Mouse (Mus musculus) intestine, embryonic 14.5 days (tissue): ENCODE data around the gene Rpl22. TPM values are rescaled to one million over a fixed set of nuclear protein-coding genes. Genes with fewer than 3 reads are reported as not detected.

Source experiments
- ATAC-seq: fragments of 200-750 bp; cut with Nextera tagmentation; replicated peaks from 2 replicates; pipeline ENCODE4 v1.8.0; 2017; ENCODE audit warnings: low read depth, moderate number of reproducible peaks, moderate TSS enrichment, moderate library complexity; ENCODE audit not compliant: low FRiP score, low TSS enrichment
- DNase-seq: peaks from one replicate; pipeline ENCODE4 v3.0.0-alpha.2; 2018; ENCODE audit warnings: low spot score
- H3K27ac ChIP-seq: fragments of 300-500 bp; sonication (generic); 2 replicates; pipeline ENCODE4 v1.5.1; 2014; ENCODE audit warnings: low read depth, mild to moderate bottlenecking, control low read depth
- H3K27me3 ChIP-seq: fragments of 300-500 bp; sonication (generic); replicated peaks from 2 replicates; pipeline ENCODE4 v1.6.1; 2014; ENCODE audit warnings: low read length, control low read depth; ENCODE audit not compliant: control insufficient read depth, insufficient read depth
- H3K36me3 ChIP-seq: fragments of 300-500 bp; sonication (generic); 2 replicates; pipeline ENCODE4 v1.6.1; 2014; ENCODE audit warnings: low read length, control low read depth; ENCODE audit not compliant: control insufficient read depth, insufficient read depth
- H3K4me1 ChIP-seq: fragments of 300-500 bp; sonication (generic); replicated peaks from 2 replicates; pipeline ENCODE4 v1.6.1; 2014; ENCODE audit warnings: low read length, control low read depth, mixed read lengths; ENCODE audit not compliant: control insufficient read depth, insufficient read depth
- H3K4me2 ChIP-seq: fragments of 300-500 bp; sonication (generic); 2 replicates; pipeline ENCODE4 v1.6.1; 2014; ENCODE audit warnings: low read length
- H3K4me3 ChIP-seq: fragments of 300-500 bp; sonication (generic); 2 replicates; pipeline ENCODE4 v1.5.1; 2014; ENCODE audit warnings: low read depth, low read length, control low read depth, mixed read lengths
- H3K9ac ChIP-seq: fragments of 300-500 bp; sonication (generic); 2 replicates; pipeline ENCODE4 v1.6.1; 2014; ENCODE audit warnings: mild to moderate bottlenecking, low read length
- H3K9me3 ChIP-seq: fragments of 300-500 bp; sonication (generic); 2 replicates; pipeline ENCODE4 v1.6.1; 2016; ENCODE audit warnings: low read length, control low read depth; ENCODE audit not compliant: control insufficient read depth
- WGBS: fragments of 180-500 bp; shearing (Covaris S2); extraction: QIAGEN DNeasy Blood & Tissue Kit; methylation state at CpG from one replicate; pipeline ENCODE4 v1.1.7; 2014; 5-methylcytosine and 5-hydroxymethylcytosine counted together
- polyA plus RNA-seq: library from polyadenylated mRNA; unstranded; fragments of >200 nt; fragmentation: Nextera tagmentation; extraction: Ambion mirVana; gene quantifications from 2 replicates; pipeline ENCODE4 v1.2.1, GENCODE M21; 2014

Rpl22 gene
- polyA plus RNA-seq, 1 experiment from 2014 or later: 504 TPM

DNA sequence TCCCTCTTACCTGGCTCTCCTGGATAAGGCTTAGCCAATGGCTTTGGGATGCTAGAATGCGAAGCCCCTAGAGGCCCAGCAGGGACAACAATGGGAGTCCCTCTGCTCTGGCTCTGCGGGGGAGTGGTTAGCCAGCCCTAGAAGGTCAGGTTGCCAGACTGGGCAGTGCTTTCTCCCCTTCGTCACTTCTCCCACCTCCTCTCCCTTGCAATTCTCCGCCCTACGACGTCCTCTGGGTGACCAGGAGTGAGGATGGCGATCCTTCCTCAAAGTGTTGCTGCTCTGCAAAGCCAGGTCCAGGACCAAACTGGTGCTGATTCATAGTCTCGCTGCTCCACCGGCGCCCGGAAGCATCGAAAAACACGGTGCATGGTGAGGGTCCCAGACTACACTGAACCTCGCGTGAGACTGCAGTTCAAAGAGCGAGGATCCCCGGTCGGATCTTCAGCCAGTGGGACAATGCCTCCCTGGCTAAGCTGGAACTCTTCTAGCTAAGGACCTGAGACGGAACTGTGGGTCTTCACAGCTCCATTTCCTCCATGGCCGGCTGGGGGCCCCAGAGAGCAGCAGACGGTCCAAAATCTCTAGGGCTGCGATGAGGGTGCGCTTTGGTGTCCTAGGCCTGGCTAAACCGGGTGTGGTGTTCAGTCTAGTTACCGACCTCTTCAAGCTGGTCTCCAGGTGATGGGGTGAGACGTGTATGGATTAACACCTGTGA lies 6.9 kb upstream of the Rpl22 start, which contains the start of gene Rnf207:
Rnf207 (minus strand) TSS at position 477 of the 718 bp plus-strand sequence.
- Histone ChIP-seq H3K27me3 (peaks cover 42% of the 10 kb centered on the region), H3K9ac (no peak within 1 kb of the TSS), H3K36me3 (no peaks in the 10 kb centered on the region), H3K4me3 (no peak within 1 kb of the TSS), H3K9me3 (no peaks in the 10 kb centered on the region), H3K4me1 (peaks cover 5% of the 10 kb centered on the region), H3K4me2 (peak within 1 kb of the TSS; percentile 31), H3K27ac (no peak within 1 kb of the TSS)
- DNase-seq (peak; percentile 65), ATAC-seq (no peak)
- 6% methylated on average over 26 of the region's 26 CpGs for WGBS

DNA sequence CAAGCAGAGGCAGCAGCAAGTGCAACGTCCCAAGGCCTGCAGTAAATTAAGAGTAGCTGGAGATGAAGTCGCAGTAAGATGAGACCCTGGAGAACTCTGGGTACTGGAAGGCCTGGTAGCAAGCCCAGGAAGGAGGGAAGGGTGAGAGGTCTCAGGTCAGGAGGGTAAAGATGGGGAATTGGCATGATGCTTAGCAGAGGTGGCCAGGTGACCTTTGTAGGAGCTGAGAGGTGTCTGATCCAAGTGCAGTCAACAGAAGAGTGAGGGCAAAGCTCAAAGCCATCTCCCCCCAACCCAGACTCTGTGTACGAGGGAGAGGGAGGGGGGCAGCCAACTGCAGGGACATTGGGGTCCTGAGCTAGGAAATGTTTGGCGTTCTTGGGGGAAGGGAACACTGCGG lies 4.1 kb upstream of the Rpl22 start:
- no peak overlapping the region for H3K4me3 ChIP-seq
- H3K9ac ChIP-seq: no peak overlapping the region
- DNase-seq (no peak), ATAC-seq (no peak)
- H3K9me3 ChIP-seq: no peaks in the 10 kb centered on the region
- H3K27ac ChIP-seq: no peak overlapping the region
- H3K4me1 ChIP-seq: peaks cover under 1% of the 10 kb centered on the region; the same call in 1 of the 2 replicates
- 45% methylated on average over 5 of the region's 5 CpGs for WGBS
- H3K27me3 ChIP-seq: peaks cover 14% of the 10 kb centered on the region
- H3K4me2 ChIP-seq: no peak overlapping the region
- no peaks in the 10 kb centered on the region for H3K36me3 ChIP-seq

DNA sequence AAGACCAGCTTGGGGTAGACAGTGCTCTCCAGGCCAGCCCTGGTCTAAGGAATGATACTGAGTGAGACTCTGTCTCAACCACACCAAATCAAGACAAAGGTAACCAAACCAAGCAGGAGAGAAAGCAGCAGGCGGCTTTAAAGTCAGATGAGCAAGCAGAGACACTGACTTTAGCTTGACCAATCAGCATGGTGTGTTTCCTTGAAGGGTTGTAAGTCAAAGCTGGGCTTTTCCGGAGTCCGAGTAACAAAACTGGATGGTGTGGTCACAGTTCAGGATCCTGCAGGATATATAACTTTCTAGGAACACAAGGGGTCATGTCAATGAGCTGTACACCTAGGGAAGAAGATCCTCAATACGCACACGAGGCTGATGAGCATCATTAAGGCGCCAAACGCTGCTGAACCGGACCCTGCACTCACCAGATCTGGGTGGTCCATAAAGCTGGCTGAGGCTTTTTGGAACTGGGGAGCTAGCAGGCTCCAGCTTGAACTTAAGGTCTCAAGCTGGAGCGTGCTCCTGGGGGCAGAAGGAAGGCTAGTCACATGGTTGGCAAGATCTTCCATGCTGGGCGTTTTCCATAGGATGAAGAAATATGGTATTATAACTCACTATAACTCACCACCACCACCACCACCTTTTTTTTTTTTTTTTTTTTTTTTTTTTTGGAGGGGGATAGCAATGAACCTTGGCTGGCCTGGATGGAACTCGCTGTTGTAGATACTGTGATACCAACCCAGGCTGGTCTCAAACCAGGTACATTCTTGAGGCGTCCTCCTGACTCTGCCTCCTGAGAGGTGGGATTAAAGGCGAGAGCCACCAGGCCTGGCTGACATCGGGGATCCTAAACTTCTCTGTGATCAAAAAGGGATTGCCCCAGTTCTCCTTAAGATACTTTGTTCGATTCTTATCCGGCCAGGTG lies 640 bp upstream of the Rpl22 start:
- H3K27me3 ChIP-seq: no peaks in the 10 kb centered on the region
- H3K36me3 ChIP-seq: peaks cover 22% of the 10 kb centered on the region
- peaks cover 15% of the 10 kb centered on the region for H3K4me1 ChIP-seq
- H3K27ac ChIP-seq: no peak overlapping the region
- no peaks in the 10 kb centered on the region for H3K9me3 ChIP-seq
- peak overlapping the region; percentile 37 for H3K4me2 ChIP-seq
- peak overlapping the region; percentile 91 for H3K4me3 ChIP-seq
- DNase-seq (no peak), ATAC-seq (peak; percentile 33; the same call in 1 of the 2 replicates)
- 54% methylated on average over 16 of the region's 16 CpGs for WGBS
- H3K9ac ChIP-seq: peak overlapping the region; percentile 37; the same call in 1 of the 2 replicates

DNA sequence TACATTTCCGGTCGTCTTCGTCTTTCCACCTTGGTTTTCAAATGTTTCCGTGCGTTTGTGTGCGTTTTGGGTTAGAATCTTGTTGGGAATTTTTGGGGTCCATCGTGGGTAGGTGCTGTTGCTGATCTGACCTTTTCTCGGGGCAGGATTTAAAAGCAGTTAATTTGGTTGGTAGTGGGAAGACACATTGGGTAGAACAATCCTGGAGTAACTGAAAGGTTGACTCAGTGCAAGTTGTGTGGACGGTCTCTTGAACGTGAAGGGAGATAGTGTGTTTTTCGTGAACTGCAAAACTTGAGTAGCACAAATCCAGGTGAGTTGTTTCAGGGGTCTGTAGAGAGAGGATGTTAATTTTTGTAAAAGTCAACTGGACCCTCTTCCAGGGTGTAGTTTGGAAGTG lies 1.0 kb downstream of the Rpl22 start:
- under 1% methylated on average over 11 of the region's 11 CpGs for WGBS
- peak overlapping the region; percentile 91 for H3K4me2 ChIP-seq
- H3K27ac ChIP-seq: no peak overlapping the region
- H3K36me3 ChIP-seq: peaks cover 38% of the 10 kb centered on the region
- no peak for ATAC-seq
- peaks cover 15% of the 10 kb centered on the region for H3K4me1 ChIP-seq
- H3K4me3 ChIP-seq: peak overlapping the region; percentile 91
- H3K27me3 ChIP-seq: no peaks in the 10 kb centered on the region
- H3K9me3 ChIP-seq: no peaks in the 10 kb centered on the region
- H3K9ac ChIP-seq: peak overlapping the region; percentile 94
- DNase-seq: no peak

DNA sequence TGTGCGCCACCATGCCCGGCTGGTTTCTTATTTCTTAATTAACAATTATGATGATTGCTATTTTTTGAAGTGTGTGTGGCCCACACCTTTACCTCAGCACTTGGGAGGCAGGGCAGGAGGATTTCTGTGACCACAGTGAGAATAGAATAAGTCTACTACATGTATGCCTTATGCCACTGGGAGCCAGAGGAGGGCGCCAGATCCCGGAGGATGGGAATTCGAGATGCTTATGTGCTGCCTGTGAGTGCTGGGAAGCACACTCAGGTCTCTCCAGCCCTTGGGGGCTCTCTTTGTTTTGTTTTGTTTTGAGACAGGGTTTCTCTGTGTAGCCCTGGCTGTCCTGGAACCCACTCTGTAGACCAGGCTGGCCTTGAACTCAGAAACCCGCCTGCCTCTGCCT lies 3.1 kb downstream of the Rpl22 start:
- Histone ChIP-seq H3K27ac (no peak overlapping the region), H3K9ac (no peak overlapping the region), H3K36me3 (peaks cover 59% of the 10 kb centered on the region), H3K4me3 (no peak overlapping the region), H3K9me3 (no peaks in the 10 kb centered on the region), H3K4me2 (no peak overlapping the region), H3K4me1 (peaks cover 15% of the 10 kb centered on the region), H3K27me3 (no peaks in the 10 kb centered on the region)
- WGBS: 78% methylated on average over 6 of the region's 6 CpGs
- DNase-seq (peak; percentile 75), ATAC-seq (no peak)

DNA sequence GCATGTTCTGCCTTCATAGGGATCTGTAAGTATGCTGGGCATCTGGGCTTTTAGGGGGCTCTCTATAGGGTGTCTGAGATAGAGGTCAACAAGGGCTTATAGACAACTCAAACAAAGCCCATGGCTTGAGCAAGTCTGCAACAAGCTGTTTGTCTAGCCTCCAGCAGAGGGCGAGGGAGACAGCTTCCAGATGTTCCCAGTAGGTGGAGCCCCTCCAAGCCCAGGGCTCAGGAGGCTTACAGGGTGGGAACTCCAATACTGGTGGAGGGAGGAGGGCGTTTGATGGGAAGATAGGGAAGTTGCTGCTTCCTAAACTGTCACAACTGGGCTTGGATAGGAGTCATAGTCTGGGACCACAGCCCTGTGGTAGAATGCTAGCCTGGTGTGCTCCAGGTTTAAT lies 7.4 kb downstream of the Rpl22 start:
- no peak overlapping the region for H3K4me2 ChIP-seq
- H3K4me1 ChIP-seq: no peaks in the 10 kb centered on the region
- no peak overlapping the region for H3K27ac ChIP-seq
- 29% methylated on average over 2 of the region's 2 CpGs for WGBS
- DNase-seq (peak; percentile 89), ATAC-seq (peak; percentile 33; the same call in 1 of the 2 replicates)
- H3K27me3 ChIP-seq: peaks cover 16% of the 10 kb centered on the region
- H3K4me3 ChIP-seq: no peak overlapping the region
- H3K9me3 ChIP-seq: 0 out of 2 replicates have a peak, but pooled peaks cover 2% of the 10 kb centered on the region
- H3K36me3 ChIP-seq: peaks cover 71% of the 10 kb centered on the region
- no peak overlapping the region for H3K9ac ChIP-seq

DNA sequence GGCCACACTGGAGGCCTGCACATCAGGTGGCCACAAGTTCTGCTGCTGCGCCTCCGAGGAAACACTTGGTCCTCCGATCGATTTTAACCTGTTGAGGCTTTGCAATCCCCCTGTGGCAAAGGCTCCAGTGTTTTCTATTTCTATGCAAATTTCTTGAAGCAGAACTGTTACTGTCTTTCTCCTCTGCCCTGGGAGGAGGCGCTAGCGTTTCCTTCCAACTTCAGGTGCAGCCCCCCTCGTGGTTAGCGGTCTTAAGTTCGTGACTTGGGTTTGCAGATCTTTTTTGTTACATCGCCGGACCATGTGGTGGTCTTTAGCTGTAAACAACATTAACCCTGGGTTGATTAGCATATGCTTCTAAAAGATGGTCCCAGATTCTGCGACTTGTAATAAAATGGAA lies 8.0 kb downstream of the Rpl22 start:
- Histone ChIP-seq H3K4me2 (no peak overlapping the region), H3K27me3 (peaks cover 22% of the 10 kb centered on the region), H3K27ac (no peak overlapping the region), H3K4me3 (no peak overlapping the region), H3K4me1 (no peaks in the 10 kb centered on the region), H3K36me3 (peaks cover 65% of the 10 kb centered on the region), H3K9me3 (0 out of 2 replicates have a peak, but pooled peaks cover 2% of the 10 kb centered on the region), H3K9ac (no peak overlapping the region)
- DNase-seq (no peak), ATAC-seq (no peak)
- 95% methylated on average over 12 of the region's 12 CpGs for WGBS

DNA sequence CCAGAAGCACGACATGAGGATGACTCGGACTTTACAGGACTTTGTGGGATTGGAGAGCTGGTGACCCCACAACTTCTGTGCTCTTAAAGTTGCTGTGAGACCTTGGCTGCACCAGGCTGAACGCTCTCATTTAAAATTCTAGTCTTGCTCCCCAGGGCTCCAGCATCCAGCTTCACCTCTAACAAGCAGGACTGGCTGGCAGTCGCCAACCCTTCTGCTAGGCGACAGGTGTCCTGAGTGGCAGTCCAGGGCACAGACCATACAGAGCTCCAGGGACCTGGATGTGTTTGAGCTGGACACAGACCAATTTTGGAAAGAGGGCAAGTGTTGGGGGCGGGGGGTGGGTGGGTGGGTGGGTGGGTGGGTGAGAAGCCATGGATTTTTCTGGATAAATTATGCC lies 12.2 kb downstream of the Rpl22 start:
- H3K9me3 ChIP-seq: 0 out of 2 replicates have a peak, but pooled peaks cover 2% of the 10 kb centered on the region
- no peak overlapping the region for H3K4me2 ChIP-seq
- H3K27ac ChIP-seq: no peak overlapping the region
- H3K9ac ChIP-seq: no peak overlapping the region
- WGBS: 41% methylated on average over 6 of the region's 6 CpGs
- H3K27me3 ChIP-seq: peaks cover 49% of the 10 kb centered on the region
- no peak for DNase-seq
- H3K4me1 ChIP-seq: 0 out of 2 replicates have a peak, but pooled peaks cover 5% of the 10 kb centered on the region
- no peak for ATAC-seq
- peaks cover 24% of the 10 kb centered on the region for H3K36me3 ChIP-seq
- no peak overlapping the region for H3K4me3 ChIP-seq
